Mouse (Mus musculus) spleen, postnatal 4 days (tissue): ENCODE measurements at regions not wholly inside any gene's neighbourhood (a gene's known extent, or its start where the extent isn't known, plus 50 kb on each side); places are given as distances from the start of the nearest gene placed in this dataset.
"Not testable (repeated sequence)": the region's sequence is repeated elsewhere in the genome, so short reads cannot be mapped to it uniquely, and the experiment has no call there.

Experiments used
- DNase-seq, 2 experiments: peaks; one replicate each; pipeline ENCODE4 v3.0.0; 2022; ENCODE audit warnings: low spot score in 2 of 2

GRCm38 (mm10) chrX:5319085-5319484 is 150.0 kb downstream of the Mycs start:
- not testable (repeated sequence) for DNase-seq

GRCm38 (mm10) chrX:5311143-5311775 is 157.8 kb downstream of the Mycs start:
- peak in 1 of 2 experiments; percentile 60 for DNase-seq

- peak in 1 of 2 experiments; percentile 57 for DNase-seq
These were observed 158.5 kb downstream of the Mycs start for GRCm38 (mm10) chrX:5310576-5310975.
